Comparison of ENCODE assay signal across 9 mouse cellular contexts in the genomic region with DNA sequence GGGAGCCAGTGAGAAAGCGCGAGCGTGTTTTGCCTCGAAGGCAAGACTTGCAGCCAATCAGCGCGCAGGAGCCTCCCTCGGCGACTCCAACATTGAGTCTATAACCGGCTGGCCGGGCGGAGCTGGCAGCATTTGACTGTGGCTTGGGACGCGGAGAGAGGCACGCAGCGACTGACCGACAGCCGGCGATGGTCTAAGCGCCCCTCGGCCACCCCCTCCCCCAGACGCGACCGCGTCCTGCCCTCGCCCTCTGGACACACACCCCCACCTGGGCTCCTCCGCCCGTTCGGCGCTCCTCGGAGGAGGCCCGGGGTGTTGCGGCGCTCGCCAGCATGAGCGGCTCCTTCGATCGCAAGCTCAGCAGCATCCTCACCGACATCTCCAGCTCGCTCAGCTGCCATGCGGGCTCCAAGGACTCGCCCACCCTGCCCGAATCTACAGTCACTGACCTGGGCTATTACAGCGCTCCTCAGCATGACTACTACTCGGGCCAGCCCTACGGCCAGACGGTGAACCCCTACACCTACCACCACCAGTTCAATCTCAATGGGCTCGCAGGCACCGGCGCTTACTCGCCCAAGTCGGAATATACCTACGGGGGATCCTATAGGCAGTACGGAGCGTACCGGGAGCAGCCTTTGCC. TPM values are rescaled to one million over a fixed set of nuclear protein-coding genes. Genes with fewer than 3 reads are reported as not detected.
DNase-seq lines count a peak whose midpoint lies in the region; ATAC-seq and TF ChIP-seq lines count a peak whose summit lies in the region.
"Had no signal": no experiment of that assay in that cellular context is flagged by ENCODE, and none has a peak within 500 bp of the region (broad histone marks: within the 10 kb centered on the region; RNA-seq: fewer than 3 reads in every experiment).

TSS of gene Dlx3 (plus strand) at position 130 of the 643 bp plus-strand sequence.

- no peak for TF ChIP-seq CTCF in kidney, adult 2 months (conservative IDR thresholded peaks at IDR 0.05; ENCODE audit: insufficient read depth, insufficient read length, low read depth, low read length)

- H3K4me2 ChIP-seq in hindbrain, embryonic 11.5 days (replicated peaks; ENCODE audit: low read depth, low read length) = peak within 1 kb of the TSS; percentile 72

- ATAC-seq in hindbrain, embryonic 11.5 days (ENCODE audit: low FRiP score) = peak; percentile 66

- no peaks in the 10 kb centered on the region for H3K36me3 ChIP-seq in kidney, adult 2 months (ENCODE audit: control insufficient read depth, insufficient read depth, low read length)
- H3K36me3 ChIP-seq in hindbrain, embryonic 11.5 days (ENCODE audit: control insufficient read depth, insufficient read depth, low read length) = no peaks in the 10 kb centered on the region

- 2% methylated on average over 55 of the region's 55 CpGs for WGBS in kidney, adult 2 months
- 1% methylated on average over 40 of the region's 55 CpGs for WGBS in hindbrain, embryonic 11.5 days

- H3K27ac ChIP-seq in kidney, adult 2 months (ENCODE audit: insufficient read depth, low read depth, low read length) = no peak within 1 kb of the TSS
- H3K27ac ChIP-seq in hindbrain, embryonic 11.5 days (ENCODE audit: low read depth, low read length) = no peak within 1 kb of the TSS
- H3K27ac ChIP-seq: macrophage had no signal

- H3K9ac ChIP-seq in hindbrain, embryonic 11.5 days (ENCODE audit: low read depth, low read length) = peak within 1 kb of the TSS; percentile 31; the same call in 1 of the 2 replicates

- H3K4me1 ChIP-seq in kidney, adult 2 months (ENCODE audit: control insufficient read depth, insufficient read depth, low read length) = no peaks in the 10 kb centered on the region
- H3K4me1 ChIP-seq in hindbrain, embryonic 11.5 days (replicated peaks; ENCODE audit: control insufficient read depth, insufficient read depth, low read length) = peaks cover 6% of the 10 kb centered on the region

- TF ChIP-seq POLR2A in kidney, adult 2 months (IDR thresholded peaks at IDR 0.05; ENCODE audit: low read depth, low read length) = no peak

- H3K27me3 ChIP-seq in kidney, adult 2 months (replicated peaks; ENCODE audit: control insufficient read depth, insufficient read depth, low read length) = peaks cover 7% of the 10 kb centered on the region; the same call in 1 of the 2 replicates
- peaks cover 62% of the 10 kb centered on the region for H3K27me3 ChIP-seq in hindbrain, embryonic 11.5 days (ENCODE audit: control insufficient read depth, insufficient read depth, low read length)

- no peak within 1 kb of the TSS for H3K4me3 ChIP-seq in kidney, adult 2 months (ENCODE audit: insufficient read depth, low read depth, low read length)
- peak within 1 kb of the TSS; percentile 40 for H3K4me3 ChIP-seq in hindbrain, embryonic 11.5 days (ENCODE audit: low read depth, low read length)

- H3K9me3 ChIP-seq in hindbrain, embryonic 11.5 days (ENCODE audit: control insufficient read depth, low read length) = no peaks in the 10 kb centered on the region

- peak; percentile 70 for DNase-seq in kidney, postnatal 10 days
- no peak for DNase-seq in kidney, adult 2 months
- DNase-seq in embryo, embryonic 11 days = peak; percentile 87
- peak; percentile 78 for DNase-seq in hindbrain, embryonic 11.5 days (ENCODE audit: low spot score)
- peak; percentile 69 for DNase-seq in mesoderm, embryonic 11.5 days (ENCODE audit: low read depth, low spot score)
- no peak for DNase-seq in thymus, postnatal 14 days
- DNase-seq in urinary bladder, postnatal 36 days (ENCODE audit: low spot score in 2 of 2) = no peak
- DNase-seq in ovary, postnatal 10 days (ENCODE audit: low spot score) = no peak

RNA-seq across cellular contexts. Expression of gene Dlx3, which starts in this region (rescaled TPM):
- polyA plus RNA-seq in kidney, adult 2 months (2012; rRNA removed) = 0.05 and 0.10 TPM in 2 replicates
- polyA plus RNA-seq in hindbrain, embryonic 11.5 days (2014; fragmentation: Nextera tagmentation; extraction: Ambion mirVana) = 1.7 TPM in 2 replicates
- polyA plus RNA-seq: macrophage had no signal

Comparison
In these comparisons a context has a peak if more than half of its experiments do, and no peak if none do; other contexts are left out.
1. DNase-seq: peak in kidney, postnatal 10 days (single experiment), embryo, embryonic 11 days (single experiment), hindbrain, embryonic 11.5 days (single experiment) and mesoderm, embryonic 11.5 days (single experiment); none in kidney, adult 2 months (single experiment), thymus, postnatal 14 days (single experiment), urinary bladder, postnatal 36 days (0 of 2) and ovary, postnatal 10 days (single experiment).